Mouse (Mus musculus) embryonic fibroblast, embryonic 13.5 days (primary cell): ENCODE measurements around the gene Frmpd4.

Source experiments
- CTCF ChIP-seq: IDR thresholded peaks from 2 replicates; pipeline ENCODE4 v1.5.1; 2011; ENCODE audit warnings: mild to moderate bottlenecking, control low read depth, low read length, moderate library complexity, borderline replicate concordance; ENCODE audit not compliant: insufficient read depth
- POLR2A ChIP-seq: IDR thresholded peaks from 2 replicates; pipeline ENCODE4 v1.6.1; 2011; ENCODE audit warnings: low read depth, mild to moderate bottlenecking, control low read depth, low read length, moderate library complexity

- no peak for TF ChIP-seq CTCF
- no peak for TF ChIP-seq POLR2A
Measured at GRCm38 (mm10) chrX:168571808-168572207, 5.2 kb downstream of the Frmpd4 start.
